Mouse (Mus musculus) stomach, postnatal 0 days (tissue): ENCODE results near the gene Ret.

Experiments used
- CTCF ChIP-seq: IDR thresholded peaks from 2 replicates; pipeline ENCODE4 v1.5.1; 2016; ENCODE audit warnings: antibody characterized with exemption, low read depth, mild to moderate bottlenecking, moderate library complexity
- EP300 ChIP-seq: optimal IDR thresholded peaks from 2 replicates; pipeline ENCODE3; 2016; ENCODE audit warnings: antibody characterized with exemption

GRCm38 (mm10) chr6:118168106-118168505, 29.4 kb downstream of the Ret start:
- TF ChIP-seq CTCF (no peak), EP300 (no peak)
